Mouse (Mus musculus) C2C12 (cell line): ENCODE results near the gene Polh.

Experiments used
- CEBPB ChIP-seq: IDR thresholded peaks from one replicate; pipeline ENCODE4 v1.6.1; 2011; ENCODE audit warnings: low read depth, mild to moderate bottlenecking, control low read depth, moderate library complexity
- CTCF ChIP-seq: IDR thresholded peaks from one replicate; pipeline ENCODE4 v1.5.1; 2011; ENCODE audit not compliant: control insufficient read depth, insufficient read depth, insufficient read length
- FOSL1 ChIP-seq: IDR thresholded peaks from one replicate; pipeline ENCODE4 v1.8.0; 2011; ENCODE audit warnings: mild to moderate bottlenecking, low read length; ENCODE audit not compliant: poor library complexity, insufficient read depth, severe bottlenecking
- MAX ChIP-seq: IDR thresholded peaks from one replicate; pipeline ENCODE4 v1.6.1; 2011; ENCODE audit warnings: mild to moderate bottlenecking, control low read depth
- MYOD1 ChIP-seq: IDR thresholded peaks from one replicate; pipeline ENCODE4 v1.6.1; 2011; ENCODE audit warnings: low read depth; ENCODE audit not compliant: control insufficient read depth, insufficient read length
- MYOG ChIP-seq: IDR thresholded peaks from one replicate; pipeline ENCODE4 v1.6.1; 2011; ENCODE audit not compliant: control insufficient read depth, insufficient read length; ENCODE audit errors: extremely low read depth
- USF1 ChIP-seq: IDR thresholded peaks from one replicate; pipeline ENCODE4 v1.6.1; 2011; ENCODE audit warnings: low read depth, mild to moderate bottlenecking, control low read depth, moderate library complexity

DNA sequence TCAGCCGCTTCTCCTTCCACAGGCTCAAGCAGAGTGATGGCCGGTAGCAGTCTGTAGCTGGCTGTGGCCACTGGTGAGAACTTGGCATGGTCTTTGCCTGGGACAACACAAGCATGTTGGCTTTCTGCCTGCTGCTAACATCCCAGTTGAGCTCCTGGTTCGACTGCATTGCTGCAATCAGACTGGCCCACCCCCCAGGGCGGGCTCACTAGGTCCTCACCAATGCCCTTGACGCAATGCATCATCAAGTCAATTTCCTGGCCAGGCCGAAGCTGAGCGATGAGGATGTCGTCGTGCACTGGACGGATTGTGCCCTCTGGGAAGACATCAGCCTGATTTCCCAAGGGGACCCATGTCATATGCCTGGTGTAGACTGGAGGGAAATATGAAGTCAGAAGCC is 42.1 kb upstream of the Polh start:
- TF ChIP-seq MAX, result no peak
- TF ChIP-seq CTCF, result no peak
- TF ChIP-seq FOSL1, result no peak
- TF ChIP-seq MYOD1, result no peak
- no peak for TF ChIP-seq USF1
- no peak for TF ChIP-seq MYOG
- no peak for TF ChIP-seq CEBPB
